In the genomic region with DNA sequence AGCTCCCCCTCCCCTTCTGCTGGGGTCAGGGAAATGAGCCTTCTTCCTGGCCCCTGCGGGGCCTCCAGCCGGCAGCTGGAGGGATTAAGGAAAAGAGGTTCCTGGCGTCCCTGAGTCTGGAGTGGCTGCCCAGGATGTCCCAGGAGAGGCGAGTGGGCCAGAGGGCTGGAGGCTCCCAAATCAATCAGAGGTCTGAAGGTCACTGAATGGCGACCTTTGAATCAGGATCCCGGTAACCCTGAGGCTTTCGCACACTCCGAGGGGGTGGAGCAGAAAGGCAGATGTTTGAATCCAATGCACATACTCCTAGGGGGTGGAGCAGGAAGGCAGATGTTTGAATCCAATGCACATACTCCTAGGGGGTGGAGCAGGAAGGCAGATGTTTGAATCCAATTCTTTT, we compare ENCODE assay signal across 8 mouse cellular contexts. TPM values are rescaled to one million over a fixed set of nuclear protein-coding genes. Genes with fewer than 3 reads are reported as not detected.
DNase-seq lines count a peak whose midpoint lies in the region; ATAC-seq and TF ChIP-seq lines count a peak whose summit lies in the region.

No protein-coding gene starts in this region.

- peak; percentile 91 for DNase-seq in embryo, embryonic 10 days (ENCODE audit: low spot score)
- no peak for DNase-seq in heart, postnatal 0 days (ENCODE audit: low spot score)
- peak; percentile 37 to 55 for DNase-seq in kidney, postnatal 36 days
- no peak for DNase-seq in layer of hippocampus, postnatal 25 days (ENCODE audit: extremely low spot score in 1 of 2, low spot score in 1 of 2)
- DNase-seq in right cerebral cortex, adult 2 months (ENCODE audit: low spot score in 2 of 2), result no peak
- DNase-seq in thymus, postnatal 10 days (ENCODE audit: low spot score in 2 of 2), result no peak

- TF ChIP-seq EP300 in ES-Bruce4 (IDR thresholded peaks at IDR 0.05; ENCODE audit: insufficient read depth, low read depth, low read length), result peak; percentile 99
- no peak for TF ChIP-seq EP300 in heart, postnatal 0 days (IDR thresholded peaks at IDR 0.05; ENCODE audit: low read depth)

- 0 out of 2 replicates have a peak, but pooled peaks have one; percentile 36 for ATAC-seq in heart, postnatal 0 days (ENCODE audit: insufficient read depth, low read depth)
- peak; percentile 71; the same call in 1 of the 2 replicates for ATAC-seq in stomach, embryonic 14.5 days (ENCODE audit: insufficient number of reproducible peaks, insufficient read depth, low FRiP score, low read depth)

- H3K36me3 ChIP-seq in ES-Bruce4 (ENCODE audit: control insufficient read depth, insufficient read depth, low read length, poor library complexity, severe bottlenecking), result no peaks in the 10 kb centered on the region
- no peaks in the 10 kb centered on the region for H3K36me3 ChIP-seq in heart, postnatal 0 days (replicated peaks; ENCODE audit: control insufficient read depth, insufficient read depth, low read length)
- no peaks in the 10 kb centered on the region; the same call in 1 of the 2 replicates for H3K36me3 ChIP-seq in stomach, embryonic 14.5 days (ENCODE audit: control insufficient read depth, insufficient read depth, low read length)

- H3K4me1 ChIP-seq in ES-Bruce4 (ENCODE audit: control insufficient read depth, insufficient read depth, low read length), result peaks cover 9% of the 10 kb centered on the region
- H3K4me1 ChIP-seq in heart, postnatal 0 days (ENCODE audit: control insufficient read depth, insufficient read depth), result peaks cover 4% of the 10 kb centered on the region; the same call in 1 of the 2 replicates
- peaks cover 20% of the 10 kb centered on the region; the same call in 1 of the 2 replicates for H3K4me1 ChIP-seq in stomach, embryonic 14.5 days (ENCODE audit: control insufficient read depth, insufficient read depth, low read length)

- 6% methylated on average over 8 of the region's 8 CpGs for WGBS in heart, postnatal 0 days
- WGBS in stomach, embryonic 14.5 days, result 2% methylated on average over 8 of the region's 8 CpGs

- peak overlapping the region; percentile 35 for H3K9ac ChIP-seq in ES-Bruce4 (ENCODE audit: low read depth, poor library complexity, severe bottlenecking)
- H3K9ac ChIP-seq in heart, postnatal 0 days (replicated peaks; ENCODE audit: low read depth, low read length), result no peak overlapping the region
- no peak overlapping the region for H3K9ac ChIP-seq in stomach, embryonic 14.5 days (replicated peaks; ENCODE audit: low read depth, low read length)

- no peak for TF ChIP-seq CTCF in ES-Bruce4 (IDR thresholded peaks at IDR 0.05; ENCODE audit: low read depth, low read length)
- TF ChIP-seq CTCF in heart, postnatal 0 days (IDR thresholded peaks at IDR 0.05; ENCODE audit: low read depth), result no peak

- TF ChIP-seq POLR2A in ES-Bruce4 (IDR thresholded peaks at IDR 0.05; ENCODE audit: insufficient read depth, low read length), result no peak

- H3K4me3 ChIP-seq in ES-Bruce4 (ENCODE audit: low read depth, low read length), result no peak overlapping the region
- H3K4me3 ChIP-seq in heart, postnatal 0 days (ENCODE audit: low read depth, low read length), result no peak overlapping the region
- H3K4me3 ChIP-seq in stomach, embryonic 14.5 days (ENCODE audit: low read depth, low read length), result no peak overlapping the region

- peaks cover 6% of the 10 kb centered on the region for H3K9me3 ChIP-seq in ES-Bruce4 (replicated peaks; ENCODE audit: control insufficient read depth, insufficient read depth, low read length, poor library complexity, severe bottlenecking)
- H3K9me3 ChIP-seq in heart, postnatal 0 days (replicated peaks; ENCODE audit: control insufficient read depth, low read length), result no peaks in the 10 kb centered on the region
- no peaks in the 10 kb centered on the region for H3K9me3 ChIP-seq in stomach, embryonic 14.5 days (ENCODE audit: control insufficient read depth, low read depth, low read length)

- no peaks in the 10 kb centered on the region for H3K27me3 ChIP-seq in ES-Bruce4 (ENCODE audit: control insufficient read depth, insufficient read depth, low read length, poor library complexity, severe bottlenecking)
- H3K27me3 ChIP-seq in heart, postnatal 0 days (ENCODE audit: control insufficient read depth, insufficient read depth, low read length), result no peaks in the 10 kb centered on the region
- H3K27me3 ChIP-seq in stomach, embryonic 14.5 days (ENCODE audit: control insufficient read depth, insufficient read depth, low read length), result no peaks in the 10 kb centered on the region

- H3K27ac ChIP-seq in ES-Bruce4 (ENCODE audit: insufficient read depth, low read length), result peak overlapping the region; percentile 100
- H3K27ac ChIP-seq in heart, postnatal 0 days (ENCODE audit: low read depth), result peak overlapping the region; percentile 51; the same call in 1 of the 2 replicates
- H3K27ac ChIP-seq in stomach, embryonic 14.5 days (ENCODE audit: low read length), result peak overlapping the region; percentile 86

- H3K4me2 ChIP-seq in heart, postnatal 0 days (ENCODE audit: low read depth, low read length), result no peak overlapping the region
- H3K4me2 ChIP-seq in stomach, embryonic 14.5 days (replicated peaks; ENCODE audit: low read depth, low read length), result no peak overlapping the region

RNA-seq across cellular contexts. Expression of a gene that starts 39.9 kb away (rescaled TPM):
- 12.8 and 14.2 TPM in 2 replicates for polyA plus RNA-seq in ES-Bruce4 (2011; ENCODE audit: insufficient read depth, insufficient read length, low read depth, missing spikeins)
- total RNA-seq in heart, postnatal 0 days (2014; rRNA removed; ENCODE audit: low replicate concordance), result 3.1 and 3.2 TPM in 2 replicates
- polyA plus RNA-seq in heart, postnatal 0 days (2015; fragmentation: Nextera tagmentation; extraction: Ambion mirVana), result 1.7 and 2.2 TPM in 2 replicates
- 9.1 TPM in 2 replicates for polyA plus RNA-seq in stomach, embryonic 14.5 days (2014; fragmentation: Nextera tagmentation; extraction: Ambion mirVana)
- 10 to 100 TPM; 28.8 to 29.5 TPM for total RNA-seq in layer of hippocampus, postnatal 25 days (2021)

RNA-seq across cellular contexts. Expression of a gene that starts 40.1 kb away (rescaled TPM):
- polyA plus RNA-seq in ES-Bruce4 (2011; ENCODE audit: insufficient read depth, insufficient read length, low read depth, missing spikeins), result 216 and 228 TPM in 2 replicates
- 53.7 and 55.9 TPM in 2 replicates for total RNA-seq in heart, postnatal 0 days (2014; rRNA removed; ENCODE audit: low replicate concordance)
- 26.3 and 28.5 TPM in 2 replicates for polyA plus RNA-seq in heart, postnatal 0 days (2015; fragmentation: Nextera tagmentation; extraction: Ambion mirVana)
- polyA plus RNA-seq in stomach, embryonic 14.5 days (2014; fragmentation: Nextera tagmentation; extraction: Ambion mirVana), result 210 and 239 TPM in 2 replicates
- 100 to 1,000 TPM; 160 to 182 TPM for total RNA-seq in layer of hippocampus, postnatal 25 days (2021)

Comparison
In these comparisons a context has a peak if more than half of its experiments do, and no peak if none do; other contexts are left out.
1. DNase-seq: peak in embryo, embryonic 10 days (single experiment) and kidney, postnatal 36 days (2 of 2); none in heart, postnatal 0 days (single experiment), layer of hippocampus, postnatal 25 days (0 of 2), right cerebral cortex, adult 2 months (0 of 2) and thymus, postnatal 10 days (0 of 2).
2. Peak in every context shown above with its lines, with median percentiles within 50 percentile points of each other: H3K27ac ChIP-seq.